Mouse (Mus musculus) erythroid progenitor cell, adult 5-6 weeks (primary cell): ENCODE data around the gene Ppig. TPM values are rescaled to one million over a fixed set of nuclear protein-coding genes. Genes with fewer than 3 reads are reported as not detected.
A peak's percentile ranks its signal among the peaks of the same experiment; 100 is the strongest.
"Not testable (repeated sequence)": the region's sequence is repeated elsewhere in the genome, so short reads cannot be mapped to it uniquely, and the experiment has no call there.

Source experiments
- ATAC-seq: replicated peaks from 2 replicates; pipeline ENCODE4 v1.8.0; 2016; ENCODE audit warnings: moderate number of reproducible peaks, mild to moderate bottlenecking, moderate TSS enrichment, inconsistent platforms; ENCODE audit not compliant: poor library complexity, low FRiP score, severe bottlenecking
- total RNA-seq, 2 experiments: library from RNA; stranded (forward) in 1 of 2; stranded (reverse) in 1 of 2; fragments of 150-400 nt in 1 of 2; fragments of 186-747, 209-891 nt in 1 of 2; gene quantifications; 2 replicates each; pipeline versions ENCODE4 v1.2.3 to v1.2.4; 2015 to 2017; ENCODE audit warnings: low replicate concordance in 2 of 2

Gene Ppig
- total RNA-seq (2015; ENCODE audit: low replicate concordance) (35.7 and 45.7 TPM in 2 replicates), total RNA-seq (2017; ENCODE audit: low replicate concordance) (49.0 and 72.4 TPM in 2 replicates)

- ATAC-seq = peak; percentile 5; the same call in 1 of the 2 replicates
Observed at GRCm38 (mm10) chr2:69722273-69722649, at the start of gene Ppig. Ppig (plus strand) TSS chr2:69722545.

- ATAC-seq = no peak
Observed at GRCm38 (mm10) chr2:69673723-69674122, 48.6 kb upstream of the Ppig start.

GRCm38 (mm10) chr2:69675266-69675665 lies 47.1 kb upstream of the Ppig start:
- ATAC-seq = no peak

DNA sequence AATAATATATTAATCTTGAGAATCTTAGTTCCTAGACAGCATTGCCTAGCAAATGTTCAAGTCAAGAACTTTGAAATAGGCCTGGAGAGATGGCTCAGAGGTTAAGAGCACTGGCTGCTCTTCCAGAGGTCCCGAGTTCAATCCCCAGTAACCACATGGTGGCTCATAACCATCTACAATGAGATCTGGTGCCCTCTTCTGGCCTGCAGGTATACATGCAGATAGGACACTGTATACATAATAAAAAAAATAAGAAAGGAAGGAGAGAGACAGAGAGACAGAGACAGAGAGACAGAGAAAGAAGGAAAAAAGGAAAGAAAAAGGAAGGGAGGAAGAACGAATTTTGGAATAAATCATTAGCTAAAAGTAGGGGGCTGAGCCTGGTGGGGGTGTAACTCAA lies 45.6 kb upstream of the Ppig start:
- no peak for ATAC-seq

DNA sequence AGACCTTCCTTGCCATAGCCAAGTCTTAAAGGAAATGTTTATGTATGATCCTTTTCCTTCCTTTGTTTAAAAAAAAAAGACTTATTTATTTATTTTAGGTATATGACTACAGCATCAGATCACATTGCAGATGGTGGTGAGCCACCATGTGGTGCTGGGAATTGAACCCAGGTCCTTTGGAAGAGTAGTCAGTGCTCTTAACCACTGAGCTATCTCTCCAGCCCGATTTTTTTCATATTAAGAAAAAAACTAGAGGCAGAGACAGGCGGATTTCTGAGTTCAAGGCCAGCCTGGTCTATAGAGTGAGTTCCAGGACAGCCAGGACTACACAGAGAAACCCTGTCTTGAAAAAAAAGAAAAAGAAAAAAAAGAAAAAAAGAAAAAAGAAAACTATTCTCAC lies 45.1 kb upstream of the Ppig start:
- ATAC-seq = not testable (repeated sequence)

- ATAC-seq = 0 out of 2 replicates have a peak, but pooled peaks have one; percentile 14
Observed at GRCm38 (mm10) chr2:69679990-69680389, 42.4 kb upstream of the Ppig start.

GRCm38 (mm10) chr2:69681931-69682330 lies 40.4 kb upstream of the Ppig start:
- no peak for ATAC-seq

DNA sequence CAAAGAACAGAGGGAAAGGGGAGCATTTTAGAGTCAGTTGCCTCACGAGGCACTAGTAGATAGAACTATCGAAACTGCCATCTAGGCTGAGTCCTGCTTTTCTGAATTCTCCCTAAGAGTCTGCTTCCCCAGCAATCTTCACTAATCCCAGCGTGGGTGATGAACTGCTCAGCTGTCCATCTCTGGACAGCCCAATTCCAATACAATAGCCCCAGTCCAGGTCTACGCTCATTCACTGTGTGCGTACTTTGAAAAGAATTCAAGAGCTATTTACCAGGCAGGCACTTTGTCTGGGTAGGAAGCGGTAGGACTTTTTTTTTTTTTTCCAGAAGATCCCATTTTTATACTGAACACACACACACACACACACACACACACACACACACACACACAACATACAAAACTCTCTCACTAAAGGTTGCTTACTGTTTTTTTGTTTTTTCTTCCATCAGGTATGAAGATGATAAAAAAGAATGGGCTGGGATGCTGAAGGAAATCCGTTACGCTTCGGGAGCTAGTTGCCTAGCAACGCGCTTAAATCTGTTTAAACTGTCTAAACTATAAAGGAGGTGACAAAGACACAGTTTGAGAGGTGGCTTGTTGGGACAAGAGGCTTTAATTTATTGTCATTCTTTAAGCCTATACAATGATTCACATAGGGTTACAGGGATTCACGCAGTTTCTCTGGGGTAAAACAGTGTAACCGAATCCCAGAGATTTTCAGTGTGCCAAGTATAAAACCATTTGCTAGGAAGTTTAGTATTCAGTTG lies 39.1 kb upstream of the Ppig start:
- ATAC-seq = no peak

DNA sequence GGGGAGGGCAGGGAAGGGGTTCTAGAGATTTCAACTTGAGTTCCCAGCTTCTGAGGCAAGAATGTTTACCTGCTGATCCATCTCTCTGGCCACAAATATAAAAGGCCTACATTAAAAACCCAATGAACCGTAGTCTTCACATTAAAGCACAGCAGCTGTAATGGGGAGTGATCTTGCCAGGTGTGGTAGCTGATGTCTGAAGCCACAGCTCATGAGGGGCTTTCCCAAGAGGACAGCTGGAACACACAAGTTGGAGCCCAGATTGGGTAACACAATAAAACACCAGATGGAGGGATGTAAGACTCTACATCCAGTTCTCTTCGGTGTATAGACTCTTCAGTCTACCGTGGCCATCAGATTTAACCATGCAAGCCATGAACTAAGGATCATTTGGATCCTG lies 37.9 kb upstream of the Ppig start:
- no peak for ATAC-seq

DNA sequence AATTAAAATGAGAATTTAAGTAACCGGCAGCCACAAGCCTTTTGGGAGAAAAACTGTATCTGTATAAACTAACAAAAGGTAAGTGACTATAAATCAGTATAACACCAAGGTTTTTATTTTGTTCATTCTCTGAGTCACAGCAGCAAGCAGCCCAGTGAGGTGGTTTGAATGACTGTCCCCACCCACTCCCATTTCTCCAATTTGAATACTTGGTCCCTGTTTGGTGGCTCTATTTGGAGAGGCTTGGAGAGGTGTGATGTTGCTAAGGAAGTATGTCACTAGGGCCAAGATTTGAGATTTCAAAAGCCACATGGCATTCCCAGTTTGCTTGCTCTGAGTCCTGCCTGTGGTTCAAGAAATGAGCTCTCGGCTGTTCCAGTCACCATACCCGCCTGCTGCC lies 32.1 kb upstream of the Ppig start:
- no peak for ATAC-seq

DNA sequence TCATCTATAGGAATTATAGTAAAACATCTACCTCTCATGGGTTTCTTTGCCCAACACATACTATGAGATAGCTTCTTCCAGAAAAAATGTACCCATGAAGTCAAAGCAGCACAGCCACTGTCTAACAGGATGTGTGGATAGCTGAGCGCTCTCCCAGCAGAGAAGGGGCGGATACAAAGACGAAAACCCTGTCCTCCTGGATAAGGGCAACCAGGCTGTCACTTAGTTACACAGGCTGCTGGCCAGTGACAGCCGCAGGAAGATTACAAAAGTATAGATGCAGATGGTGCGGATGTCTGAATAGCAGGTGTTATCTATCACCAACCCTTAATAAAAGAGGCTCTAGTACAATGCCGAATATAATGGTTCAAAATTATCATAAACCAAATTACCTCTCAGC lies 31.5 kb upstream of the Ppig start:
- no peak for ATAC-seq

DNA sequence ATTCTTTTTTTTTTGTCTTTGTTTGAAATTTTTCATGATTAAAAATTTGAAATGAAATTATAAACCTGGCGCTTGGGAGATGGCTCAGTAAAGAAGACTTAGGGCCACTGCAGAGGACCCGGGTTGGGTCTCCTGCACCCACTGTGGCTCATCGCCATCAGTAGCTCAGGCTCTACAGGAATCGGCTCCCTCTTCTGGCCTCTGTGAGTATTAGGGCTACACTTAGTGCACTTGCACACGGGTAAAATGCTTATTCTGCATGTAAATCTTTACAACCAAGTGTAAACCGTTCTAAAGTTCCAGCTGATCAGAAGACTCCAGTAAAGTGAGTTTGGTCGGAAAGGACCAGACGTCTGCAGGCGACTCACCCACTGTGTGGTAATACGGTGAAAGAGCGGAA lies 28.8 kb upstream of the Ppig start:
- ATAC-seq = no peak

- ATAC-seq = no peak
Observed at GRCm38 (mm10) chr2:69700446-69700845, 21.9 kb upstream of the Ppig start.

- ATAC-seq = no peak
Observed at GRCm38 (mm10) chr2:69712171-69712570, 10.2 kb upstream of the Ppig start.

- ATAC-seq = peak; percentile 100
Observed at GRCm38 (mm10) chr2:69712981-69713625, 9.2 kb upstream of the Ppig start, which contains the start of gene Fastkd1. Fastkd1 (minus strand) TSS chr2:69713516.

DNA sequence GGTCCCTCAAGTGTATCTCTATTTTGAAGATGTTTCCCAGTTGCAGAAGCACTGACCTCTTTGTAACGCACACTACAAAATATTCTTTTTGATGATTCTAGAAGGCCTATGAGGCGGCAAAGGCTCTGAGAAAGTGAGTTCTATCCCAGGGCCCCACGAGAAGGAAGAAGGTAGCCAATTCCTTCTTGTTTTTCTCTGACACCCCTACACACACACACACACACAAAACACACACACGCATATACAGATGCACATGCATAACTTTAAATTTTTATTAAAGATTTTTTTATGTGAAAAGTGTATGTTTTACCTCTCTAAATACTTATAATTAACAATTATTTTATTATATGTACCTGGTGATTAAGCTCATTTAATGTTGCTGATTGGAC lies 8.7 kb upstream of the Ppig start:
- ATAC-seq = no peak

DNA sequence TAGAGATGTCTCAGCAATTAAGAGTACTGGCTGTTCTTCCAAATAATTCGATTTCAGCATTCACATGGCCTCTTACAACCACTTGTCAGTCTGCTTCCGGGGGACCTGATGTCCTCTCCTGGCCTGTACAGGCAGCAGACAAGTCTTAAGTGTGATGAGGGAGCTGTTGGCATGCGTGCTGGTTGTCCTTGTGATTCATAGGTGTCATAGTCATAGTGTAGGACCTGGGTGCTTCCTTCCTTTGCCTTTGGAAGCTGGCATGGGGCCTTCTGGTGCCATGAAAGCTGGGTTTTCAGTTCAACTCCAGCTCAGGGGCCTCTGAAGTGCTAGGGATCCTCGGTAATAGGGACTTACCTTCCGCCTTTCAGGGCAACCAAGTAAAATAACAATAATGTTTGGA lies 8.2 kb upstream of the Ppig start:
- ATAC-seq = no peak

DNA sequence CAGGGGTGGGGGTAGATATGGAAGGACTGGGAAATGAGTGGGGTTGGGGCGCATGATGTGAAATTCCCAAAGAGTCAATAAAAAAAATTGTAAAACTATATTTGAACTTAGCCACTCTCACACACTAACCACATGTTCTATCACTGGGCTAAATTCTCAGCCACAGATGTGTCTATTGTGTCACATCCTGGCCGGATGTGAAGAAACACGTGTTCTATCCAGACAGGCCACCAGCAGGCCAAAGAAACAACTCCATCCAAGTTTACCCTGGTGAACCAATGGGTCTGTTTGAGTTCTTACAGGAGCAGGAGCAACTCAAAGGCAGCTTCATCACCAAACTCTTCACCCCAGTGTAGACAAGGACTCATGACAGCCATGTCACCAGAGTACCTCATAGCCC lies 5.9 kb upstream of the Ppig start:
- ATAC-seq = no peak

GRCm38 (mm10) chr2:69719121-69719520 lies 3.2 kb upstream of the Ppig start:
- ATAC-seq = no peak

- peak; percentile 91 for ATAC-seq
Observed at GRCm38 (mm10) chr2:69722650-69723518, 539 bp downstream of the Ppig start.

- ATAC-seq = 0 out of 2 replicates have a peak, but pooled peaks have one; percentile 6
Observed at GRCm38 (mm10) chr2:69723519-69723825, 1.1 kb downstream of the Ppig start.
